Mouse (Mus musculus) hindlimb bud, embryonic 11.5 days (tissue): Measurements from ENCODE around the gene Dusp18.
A peak's percentile ranks its signal among the peaks of the same experiment; 100 is the strongest.

Experiments used
- DNase-seq: peaks from one replicate; pipeline ENCODE4 v3.0.0-alpha.2; 2012; ENCODE audit warnings: low read depth, low spot score; ENCODE audit errors: extremely low spot score

Gene Dusp18

DNA sequence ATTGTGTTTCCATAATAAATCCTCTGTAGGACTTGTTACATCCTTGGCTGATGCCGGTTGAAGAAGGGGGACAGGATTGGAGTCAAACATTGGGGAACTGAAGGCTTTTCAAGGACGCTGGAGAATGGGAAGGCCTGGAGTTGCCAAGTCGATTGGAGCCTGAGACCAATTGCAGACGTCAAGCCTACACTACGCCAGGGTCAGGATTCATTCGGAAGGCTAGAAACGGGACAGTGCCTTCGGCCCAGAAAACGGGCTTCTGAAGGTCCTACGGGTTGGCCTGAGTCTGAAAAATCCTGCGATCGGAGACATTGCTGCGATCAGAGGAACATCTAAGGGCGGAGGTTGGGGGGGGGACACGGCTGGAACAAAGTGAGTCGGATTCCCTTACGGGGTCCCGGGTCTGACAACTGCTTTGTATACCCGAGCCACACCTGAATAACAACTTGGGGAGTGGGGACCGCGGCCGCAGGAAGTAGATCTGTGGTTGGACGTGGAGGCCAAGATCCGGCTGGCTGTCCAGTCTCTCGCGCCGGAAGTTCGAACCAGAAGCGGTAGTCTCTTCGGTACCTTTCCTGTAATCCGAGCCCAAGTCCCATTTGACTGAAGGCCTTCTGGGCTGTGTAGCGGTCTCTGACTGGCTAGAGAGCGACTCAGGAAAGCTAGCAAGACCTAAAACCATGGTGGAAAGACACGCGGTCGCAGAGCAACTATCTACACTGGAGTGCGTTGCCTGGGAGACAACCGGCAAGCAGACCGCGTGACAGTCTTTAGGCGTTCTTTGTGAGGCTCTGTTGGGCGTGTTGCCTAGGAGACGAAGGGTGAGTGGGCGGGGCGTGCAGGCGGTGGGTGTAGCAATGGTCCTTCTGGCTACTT is at the start of gene Dusp18, which contains the start of gene 4921536K21Rik:
Gene Dusp18, plus strand, starts transcription at position 835 of the 876 bp plus-strand sequence.
Gene 4921536K21Rik, minus strand, starts transcription at position 693 of the 876 bp plus-strand sequence.
- DNase-seq = peak; percentile 85

DNA sequence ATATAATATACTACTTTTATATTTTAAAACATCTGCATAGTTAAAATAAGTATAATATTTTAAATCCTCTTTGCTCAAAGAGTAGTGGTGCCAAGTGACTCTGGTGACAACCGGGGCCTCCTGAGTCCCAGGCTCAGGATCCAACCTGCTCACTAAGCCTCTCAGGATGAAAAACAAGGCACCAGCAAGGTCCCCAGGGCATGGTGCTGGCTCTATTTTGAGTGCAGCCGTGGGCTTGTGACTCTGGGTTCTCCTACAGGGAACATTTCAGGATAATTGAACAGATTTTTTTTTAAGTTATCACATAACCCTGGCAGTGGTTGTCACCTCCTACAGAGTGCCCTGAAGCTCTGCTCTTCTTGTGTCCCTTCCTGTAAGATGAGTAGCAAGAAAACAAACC is 48.7 kb upstream of the Dusp18 start:
- DNase-seq = no peak

DNA sequence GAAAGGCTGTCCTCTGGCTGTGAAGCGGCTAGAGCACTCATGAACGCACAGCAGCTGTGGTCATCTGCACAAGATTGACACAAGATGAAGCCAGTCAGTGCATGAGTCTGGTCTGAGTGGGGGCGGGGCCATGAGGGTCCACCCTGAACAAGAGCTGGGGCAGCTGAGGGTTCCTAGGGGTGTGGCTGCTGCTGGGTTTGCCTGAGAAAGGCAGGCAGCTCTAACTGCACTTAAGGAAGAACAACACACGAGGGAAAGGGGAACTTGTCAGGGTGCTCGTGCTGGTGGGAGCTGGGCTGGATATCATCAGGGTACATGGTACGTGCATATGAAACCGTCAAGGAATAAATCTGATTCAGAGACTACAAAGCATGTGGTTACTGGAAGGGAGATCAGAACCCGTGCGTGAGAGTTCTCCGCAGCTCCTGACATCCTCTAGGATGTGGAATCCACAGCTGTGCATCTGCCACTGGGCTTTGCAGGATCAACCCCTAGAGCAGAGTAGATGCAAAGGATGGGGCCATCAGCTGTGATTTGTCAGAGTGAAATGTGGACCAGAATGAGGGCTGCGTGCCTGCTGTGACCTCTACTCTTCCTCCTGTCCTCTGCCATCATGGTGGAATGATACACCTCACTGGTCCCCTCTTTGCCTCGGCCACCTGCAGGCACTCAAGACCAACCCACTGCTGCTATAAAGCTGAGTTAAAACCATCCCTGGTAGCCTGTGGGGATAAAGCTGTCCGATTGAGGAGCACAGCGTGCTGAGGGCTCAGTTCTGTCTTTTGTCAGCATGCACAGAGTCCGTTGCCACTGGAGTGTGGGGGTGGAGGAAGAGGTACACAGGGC is 45.3 kb upstream of the Dusp18 start:
- DNase-seq = no peak

DNA sequence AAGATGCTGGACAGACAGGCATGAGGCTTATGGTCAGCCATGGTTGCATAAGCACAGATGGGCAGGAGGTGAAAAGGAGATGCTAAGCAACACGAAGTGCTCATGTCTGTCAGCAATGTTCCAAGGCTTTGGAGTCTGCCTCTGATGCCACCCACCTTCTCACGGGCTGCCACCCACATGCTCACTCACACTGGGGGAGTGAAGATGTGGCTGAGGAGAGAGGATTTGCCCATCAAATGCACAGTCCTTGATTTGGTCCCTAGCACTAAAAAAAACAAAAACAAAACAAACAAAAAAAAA is 44.8 kb upstream of the Dusp18 start:
- DNase-seq = no peak

DNA sequence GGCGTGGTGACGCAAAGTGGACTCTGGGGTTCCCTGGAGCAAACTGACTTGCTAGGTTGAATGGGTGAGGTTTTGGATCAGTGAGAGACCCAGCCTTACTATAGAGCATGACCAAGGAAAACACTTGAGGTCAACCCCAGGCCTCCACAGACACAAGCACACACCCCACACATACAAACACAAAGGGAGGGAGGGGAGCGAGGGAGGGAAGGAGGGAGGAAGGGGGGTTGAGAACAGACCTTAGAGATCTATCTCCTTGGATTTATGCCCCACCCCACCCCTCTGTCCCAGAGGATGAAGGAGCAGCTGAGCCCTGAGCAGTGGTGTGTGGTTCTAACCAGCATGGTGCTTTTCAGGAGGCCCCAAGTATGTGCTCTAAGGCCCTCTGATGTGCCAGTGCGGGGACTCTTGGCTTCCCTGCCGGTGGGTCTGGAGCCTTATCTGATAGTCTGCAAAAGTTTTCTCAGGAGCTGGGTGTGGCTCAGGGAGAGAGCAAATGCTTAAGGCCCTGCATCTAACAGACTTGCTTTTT is 44.2 kb upstream of the Dusp18 start:
- no peak for DNase-seq

DNA sequence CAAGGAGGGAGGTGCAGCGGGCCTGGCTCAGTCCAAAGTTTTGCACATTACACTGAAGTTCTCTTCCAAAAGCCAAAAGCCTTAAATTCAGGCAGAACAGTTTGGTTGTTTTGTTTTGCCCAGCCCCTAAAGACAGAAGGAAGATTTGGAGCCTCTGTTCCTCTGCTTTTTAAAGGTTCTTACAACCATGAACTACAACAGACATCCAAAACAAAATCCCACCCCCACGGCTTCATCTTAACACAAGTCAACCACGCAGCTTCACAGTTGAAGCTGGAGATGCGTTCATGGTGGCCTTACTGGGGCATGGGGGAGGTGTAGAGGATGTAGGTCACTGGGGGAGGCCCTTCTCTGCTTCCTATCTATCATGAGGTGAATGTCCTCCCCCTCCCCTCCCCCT is 43.2 kb upstream of the Dusp18 start:
- DNase-seq = no peak

DNA sequence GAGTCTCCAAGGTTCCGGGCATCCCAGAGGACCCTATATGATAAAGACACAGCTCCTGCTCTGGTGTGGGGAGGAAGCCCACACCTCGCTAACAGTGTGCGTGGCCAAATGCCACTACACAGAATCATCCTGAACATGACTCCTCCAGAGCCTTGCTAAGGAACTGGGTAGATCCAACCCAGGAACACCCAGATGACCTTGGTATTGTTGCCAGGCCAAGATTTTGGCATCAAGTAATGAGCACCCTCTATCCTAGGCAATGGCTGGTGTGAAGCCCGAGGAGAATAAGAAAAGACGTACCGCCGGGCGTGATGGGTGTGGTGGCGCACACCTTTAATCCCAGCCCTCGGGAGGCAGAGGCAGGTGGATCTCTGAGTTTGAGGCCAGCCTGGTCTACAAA is 42.0 kb upstream of the Dusp18 start:
- no peak for DNase-seq

DNA sequence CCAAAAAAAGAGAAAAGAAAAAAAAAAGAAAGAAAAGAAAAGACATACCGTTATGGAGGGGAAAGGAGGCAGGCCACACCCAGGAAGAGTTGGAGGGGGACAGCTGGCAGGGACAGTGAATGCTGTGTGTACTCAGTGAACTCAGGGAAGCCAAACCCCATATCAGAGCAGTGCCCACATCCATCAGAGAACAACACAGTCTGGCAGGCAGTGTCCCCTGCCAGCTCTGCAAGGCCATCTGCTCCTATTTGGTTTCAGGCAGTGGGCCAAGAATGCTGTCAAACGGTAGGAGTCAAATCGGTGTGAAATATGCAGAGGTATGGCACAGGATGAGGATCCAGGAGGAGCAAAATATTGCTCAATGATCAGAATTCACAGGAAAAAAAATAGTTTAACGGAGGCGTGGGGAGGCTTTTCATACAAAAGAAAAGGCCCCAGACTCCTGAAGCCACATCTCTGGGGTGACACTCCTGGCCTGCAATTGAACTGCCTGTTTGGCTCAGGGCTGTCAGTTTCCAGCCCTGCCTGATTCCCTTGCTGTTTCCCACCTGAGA is 41.5 kb upstream of the Dusp18 start:
- DNase-seq = no peak

DNA sequence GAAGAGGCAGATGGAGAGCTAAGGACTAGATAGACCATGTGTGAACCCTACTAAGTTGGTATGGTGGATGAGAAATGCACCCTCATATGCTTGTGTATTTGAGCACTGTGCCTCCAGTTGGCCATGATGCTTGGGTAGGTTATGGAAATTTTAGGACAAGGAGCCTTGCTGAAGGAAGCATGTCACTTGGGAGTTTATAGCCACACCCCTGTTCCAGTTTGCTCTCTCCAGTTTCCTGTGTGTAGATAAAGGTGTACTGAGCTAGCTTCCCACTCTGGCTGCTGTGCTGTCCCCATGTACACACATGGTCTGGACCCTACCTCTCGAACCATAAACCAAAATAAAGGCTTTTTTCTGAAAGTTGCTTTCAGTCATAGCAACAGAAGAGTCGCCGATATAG is 40.9 kb upstream of the Dusp18 start:
- no peak for DNase-seq

DNA sequence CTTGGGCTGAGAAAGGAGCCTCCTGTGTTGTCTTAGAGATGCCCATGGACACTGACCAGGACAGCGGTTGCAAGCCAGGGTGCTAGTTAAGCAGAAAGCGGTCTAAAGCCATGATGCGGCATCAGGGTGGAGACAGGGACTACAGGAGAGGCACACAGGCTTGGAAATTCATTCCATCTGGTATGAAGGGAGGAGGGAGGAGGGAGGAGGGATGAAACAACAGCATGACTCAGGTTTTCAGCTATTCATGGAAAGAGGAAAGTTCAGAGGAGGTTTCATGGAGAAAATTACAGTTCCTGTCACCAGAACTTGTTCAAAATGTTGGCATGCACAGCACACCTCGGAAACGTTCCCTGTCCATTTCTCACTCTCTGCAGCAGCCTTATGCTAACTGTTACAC is 39.2 kb upstream of the Dusp18 start:
- DNase-seq = no peak

DNA sequence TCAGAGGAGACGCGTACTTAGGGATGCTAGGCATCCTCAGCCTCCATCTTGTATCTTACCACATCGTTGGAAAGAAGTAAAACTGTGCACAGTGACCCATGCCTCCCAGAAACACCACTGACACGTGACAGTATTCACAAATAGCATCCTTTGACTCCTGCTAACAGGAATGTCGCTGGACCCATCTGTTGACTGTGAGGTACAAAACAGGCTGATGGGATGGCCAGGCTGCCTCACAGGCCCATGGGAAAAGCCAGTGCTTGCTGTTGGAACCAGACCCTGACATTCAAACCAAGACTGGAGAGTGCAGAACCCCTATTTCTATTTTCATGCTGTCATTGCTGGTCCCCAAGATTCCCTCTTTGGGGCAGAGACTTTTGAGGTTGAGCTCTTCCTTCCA is 37.1 kb upstream of the Dusp18 start:
- no peak for DNase-seq

DNA sequence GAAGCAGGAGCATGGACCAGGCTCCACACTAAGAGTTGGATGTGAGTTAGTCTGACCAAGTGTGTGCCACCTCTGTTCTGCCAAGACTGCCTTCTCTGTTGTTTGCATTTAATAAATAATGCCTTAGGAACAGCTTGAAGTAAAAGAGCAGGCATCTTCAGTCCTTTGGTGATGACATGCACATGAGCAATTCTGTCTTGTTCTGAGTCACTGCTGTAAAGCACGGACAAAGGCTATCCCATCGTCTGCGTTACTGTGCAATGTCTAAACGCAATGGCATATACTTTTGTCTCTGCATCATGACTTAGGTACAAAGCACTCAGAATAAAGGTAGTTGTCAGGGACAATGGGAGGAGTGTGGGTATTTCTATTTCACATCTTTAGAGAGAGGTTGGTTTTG is 35.3 kb upstream of the Dusp18 start:
- DNase-seq = no peak

DNA sequence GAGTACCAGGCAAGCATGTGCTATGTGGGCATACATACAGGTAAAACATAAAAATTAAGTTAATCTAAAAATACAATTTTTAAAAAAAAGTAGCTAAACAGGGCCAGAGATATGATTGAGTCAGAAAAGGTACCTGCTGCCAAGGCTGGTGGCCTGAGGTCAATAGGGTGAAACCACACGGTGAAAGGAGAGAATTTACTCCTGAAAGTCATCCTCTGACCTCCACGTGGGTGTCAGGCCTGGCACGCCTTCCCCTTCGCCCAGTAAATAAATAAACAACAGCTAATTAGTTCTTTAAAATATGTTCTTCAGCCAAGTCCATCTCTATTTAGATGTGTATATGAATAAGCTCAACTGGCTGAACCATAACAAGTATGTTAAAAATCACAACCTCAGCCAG is 34.7 kb upstream of the Dusp18 start:
- DNase-seq = no peak

DNA sequence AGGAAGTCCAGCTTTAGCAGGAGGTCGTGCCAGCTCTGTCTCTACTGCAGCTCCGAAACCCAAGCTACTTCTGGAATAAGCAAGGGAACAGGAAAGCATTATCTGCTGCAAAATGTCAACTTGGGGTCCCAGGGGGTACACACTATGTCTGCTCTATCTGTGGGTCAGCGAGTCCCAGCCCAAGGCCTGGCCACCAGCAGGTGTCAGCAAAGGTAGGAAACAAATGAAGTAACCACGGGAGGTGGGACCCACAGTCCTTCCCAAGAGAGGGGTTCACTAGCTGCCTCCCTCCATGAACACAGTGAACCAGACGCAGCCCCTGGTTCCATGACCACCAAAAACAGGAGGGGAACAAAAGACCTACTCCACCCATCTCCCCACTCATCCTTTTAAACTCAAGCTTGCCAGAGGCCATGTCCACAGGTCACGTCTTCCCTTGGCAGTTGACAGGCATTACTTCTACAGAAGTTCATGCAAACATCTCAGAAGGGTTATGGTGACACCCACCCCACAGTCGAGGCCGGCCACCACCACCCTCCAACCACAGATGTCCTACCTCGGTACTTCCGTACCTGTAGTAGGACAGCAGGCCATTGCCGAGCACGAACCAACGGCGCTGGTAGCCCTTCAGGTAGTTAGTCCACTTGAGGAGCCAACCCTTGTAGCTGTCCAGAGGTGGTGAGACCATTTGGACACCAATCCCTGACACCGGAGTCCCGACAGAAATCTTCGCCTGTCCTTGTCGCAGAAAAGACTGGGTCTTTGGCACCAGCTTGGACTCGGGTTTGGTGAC is 32.2 kb upstream of the Dusp18 start:
- DNase-seq = no peak

DNA sequence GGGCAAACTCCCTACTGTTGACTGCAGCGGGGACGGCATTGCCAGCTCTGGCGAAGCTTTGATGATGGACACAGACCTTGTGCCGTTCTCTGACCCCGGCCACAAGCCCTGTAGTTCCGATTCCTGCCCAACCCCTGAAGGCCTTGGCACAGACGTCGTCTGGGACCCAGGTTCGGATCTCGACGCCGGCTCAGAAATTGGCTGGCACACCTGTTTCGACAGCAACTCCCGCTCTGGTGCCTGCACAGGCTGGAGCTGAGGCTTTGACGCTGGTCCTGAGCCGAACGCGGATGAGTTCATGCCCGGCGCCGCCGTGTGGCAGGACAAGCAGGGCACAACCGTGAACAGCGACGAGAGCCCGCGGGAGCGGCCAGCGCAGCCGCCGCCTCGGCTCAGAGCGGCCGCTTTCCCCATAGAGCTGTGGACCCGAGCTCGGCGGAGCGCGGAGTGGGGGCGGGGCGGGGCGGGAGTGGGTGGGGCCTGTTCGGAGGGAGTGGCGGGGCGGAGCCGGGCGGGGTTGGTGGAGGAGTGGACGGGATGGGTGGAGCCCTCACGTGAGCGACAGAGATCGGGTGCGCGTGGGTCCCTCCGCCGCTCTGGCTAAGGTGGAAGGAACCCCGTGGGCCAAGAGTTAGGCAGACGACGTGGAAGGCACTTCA is 31.5 kb upstream of the Dusp18 start, which contains the start of gene Osbp2:
Gene Osbp2, minus strand, starts transcription at position 450 of the 659 bp plus-strand sequence.
- DNase-seq = no peak

DNA sequence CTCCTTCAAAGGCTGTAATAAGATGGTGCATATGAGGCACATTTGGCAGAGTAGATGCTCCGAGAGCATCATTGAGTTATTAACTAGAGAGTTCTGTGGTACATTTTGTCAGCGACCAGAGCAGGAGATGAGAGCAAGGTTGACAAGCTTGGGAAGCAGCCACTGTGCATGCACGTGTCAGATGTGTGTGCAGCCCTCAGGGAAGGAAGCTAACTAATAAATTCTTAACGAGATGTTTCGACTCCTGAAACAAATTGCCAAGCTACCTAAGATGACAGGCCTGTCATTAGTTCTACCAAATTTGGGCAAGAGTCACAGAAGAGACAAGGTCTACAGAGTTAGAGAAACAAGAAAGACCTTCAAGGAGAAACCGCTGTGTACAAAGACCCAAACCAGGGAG is 30.7 kb upstream of the Dusp18 start:
- DNase-seq = no peak

DNA sequence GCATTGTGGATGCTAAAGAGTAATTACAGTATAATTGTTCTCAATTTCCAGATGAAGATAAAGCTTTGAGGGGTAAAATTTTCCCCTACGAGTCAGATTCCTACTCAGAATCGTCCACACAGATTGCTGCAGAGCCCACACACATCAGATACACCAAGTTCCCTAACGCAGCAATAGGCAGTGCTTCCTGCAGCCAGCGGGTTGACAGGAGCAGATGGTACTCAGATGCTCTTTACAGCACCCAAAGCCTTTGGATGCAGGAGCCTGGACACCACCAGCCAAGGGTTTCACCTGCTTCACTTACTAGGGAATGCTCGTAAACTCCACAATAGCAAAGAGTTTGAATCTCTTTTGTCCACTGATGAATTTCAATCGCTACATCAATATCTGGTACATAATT is 18.6 kb upstream of the Dusp18 start:
- no peak for DNase-seq

DNA sequence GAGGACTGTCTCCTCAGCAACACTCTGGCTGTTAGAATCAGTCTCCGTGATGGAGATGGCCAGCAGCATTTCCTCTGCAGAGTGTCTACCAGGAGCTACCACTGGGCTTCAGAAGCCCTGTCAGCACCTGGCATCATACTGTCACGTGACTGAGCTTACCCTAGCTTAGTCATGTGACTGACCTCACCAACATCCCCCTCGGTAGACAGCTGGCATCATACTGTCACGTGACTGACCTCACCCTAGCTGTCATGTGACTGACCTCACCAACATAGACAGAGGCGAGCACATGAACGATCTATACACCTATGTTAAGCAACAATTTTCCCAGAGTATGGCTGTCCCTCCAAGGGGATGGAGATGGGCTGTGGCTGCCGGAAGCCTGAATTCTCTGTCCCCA is 16.4 kb upstream of the Dusp18 start:
- DNase-seq = no peak

DNA sequence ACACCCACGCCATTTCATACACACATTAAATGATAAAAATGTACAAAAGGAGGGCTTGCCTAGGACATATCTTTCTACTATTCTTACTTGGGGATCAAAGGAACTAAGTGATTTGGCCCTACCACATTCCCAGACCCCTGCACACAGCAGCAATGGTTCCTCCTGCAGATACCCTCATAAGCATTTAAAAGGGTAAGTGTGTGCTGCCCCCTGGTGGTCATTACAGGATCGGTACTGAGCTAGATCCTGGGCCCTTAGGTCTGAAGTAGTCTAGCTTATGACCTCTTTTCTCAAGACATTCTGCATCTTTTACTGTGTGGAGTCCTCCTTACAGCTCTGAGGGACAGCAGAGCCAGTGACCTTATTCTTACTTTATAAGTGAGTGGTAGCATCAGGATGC is 15.2 kb upstream of the Dusp18 start:
- no peak for DNase-seq

DNA sequence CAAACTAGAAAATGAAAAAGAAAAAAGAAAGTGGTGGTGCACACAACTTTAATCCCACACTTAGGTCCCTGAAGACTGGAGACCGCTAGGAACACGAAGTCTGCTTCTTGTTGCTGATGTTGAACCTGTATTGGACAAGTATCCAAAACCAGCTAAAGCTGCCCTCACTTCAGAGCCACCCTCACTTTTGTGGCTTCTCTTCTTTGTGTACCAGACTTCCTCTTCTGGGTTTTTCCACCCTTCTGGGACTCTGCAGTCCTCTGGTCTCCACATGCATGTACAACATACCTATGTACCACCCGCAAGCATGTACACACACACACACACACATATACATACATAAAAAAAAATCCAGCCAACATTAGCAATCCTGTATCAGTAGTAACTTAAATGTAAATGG is 11.3 kb upstream of the Dusp18 start:
- DNase-seq = no peak
